Mouse (Mus musculus) cerebellum, adult 9-10 months (tissue): ENCODE measurements at regions not wholly inside any gene's neighbourhood (a gene's known extent, or its start where the extent isn't known, plus 50 kb on each side); places are given as distances from the start of the nearest gene placed in this dataset.
"Not testable (repeated sequence)": the region's sequence is repeated elsewhere in the genome, so short reads cannot be mapped to it uniquely, and the experiment has no call there.

Experiments
- DNase-seq: peaks from one replicate; pipeline ENCODE4 v3.0.0; 2022

DNA sequence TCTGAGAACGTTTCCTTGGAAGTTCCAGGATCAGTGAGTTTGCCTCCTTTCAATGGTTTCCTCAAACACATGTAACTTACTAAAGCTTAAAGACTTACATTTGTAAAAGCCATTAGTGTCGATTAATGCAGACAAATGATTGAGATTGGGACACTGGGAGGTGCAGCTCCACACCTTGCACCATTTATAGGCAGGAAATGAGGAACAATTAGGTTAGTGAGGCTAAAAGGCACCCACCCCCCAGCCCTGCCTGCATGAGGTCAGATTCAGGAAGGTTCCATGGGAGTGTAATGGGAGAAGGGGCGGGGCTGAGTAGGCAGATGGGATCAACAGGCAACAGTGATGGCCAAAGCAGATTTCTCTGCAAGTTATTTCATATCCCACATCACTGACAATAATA, 131.1 kb upstream of the Gm12728 start:
- no peak for DNase-seq

- no peak for DNase-seq
Observed at GRCm38 (mm10) chr4:105676690-105677089, 113.0 kb upstream of the Gm12728 start.

DNA sequence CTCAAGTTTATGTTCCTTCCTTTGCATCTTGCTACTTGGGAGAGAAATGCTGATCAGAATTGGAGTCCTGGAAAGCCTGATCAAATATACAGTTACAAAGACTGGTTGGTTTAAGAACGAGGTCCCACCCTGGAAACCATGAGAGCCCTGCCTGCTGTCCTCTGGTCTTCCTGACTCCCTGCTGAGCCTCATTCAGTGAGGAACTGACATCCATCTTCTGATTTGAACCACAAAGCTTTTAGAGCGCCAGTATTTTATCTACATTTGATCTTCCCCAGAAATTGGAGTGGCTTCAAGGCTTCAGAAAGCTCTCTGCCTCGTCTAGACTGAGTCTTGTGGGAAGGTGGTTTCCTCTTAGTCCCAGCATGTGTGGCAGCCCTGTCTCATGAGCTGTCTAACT, 99.0 kb upstream of the Gm12728 start:
- no peak for DNase-seq

DNA sequence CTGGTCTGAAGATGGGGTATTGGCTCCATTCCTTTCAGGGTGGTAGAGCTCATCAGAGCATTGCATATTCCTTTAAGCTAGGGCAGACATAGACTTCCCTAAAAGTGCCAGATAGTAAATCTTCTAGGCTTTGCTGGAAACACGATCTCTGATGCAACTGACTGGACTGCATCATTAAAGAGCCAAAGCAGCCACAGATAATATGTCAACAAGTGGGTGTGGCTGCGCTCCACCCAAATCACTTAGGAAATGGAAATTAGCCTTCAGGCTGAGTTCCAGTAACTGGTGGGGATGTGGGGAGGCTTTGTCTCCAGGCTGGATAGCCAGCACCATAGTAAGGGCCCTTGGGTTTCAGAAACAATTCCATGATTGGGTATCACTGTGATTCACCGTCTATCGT, 97.3 kb upstream of the Gm12728 start:
- no peak for DNase-seq

DNA sequence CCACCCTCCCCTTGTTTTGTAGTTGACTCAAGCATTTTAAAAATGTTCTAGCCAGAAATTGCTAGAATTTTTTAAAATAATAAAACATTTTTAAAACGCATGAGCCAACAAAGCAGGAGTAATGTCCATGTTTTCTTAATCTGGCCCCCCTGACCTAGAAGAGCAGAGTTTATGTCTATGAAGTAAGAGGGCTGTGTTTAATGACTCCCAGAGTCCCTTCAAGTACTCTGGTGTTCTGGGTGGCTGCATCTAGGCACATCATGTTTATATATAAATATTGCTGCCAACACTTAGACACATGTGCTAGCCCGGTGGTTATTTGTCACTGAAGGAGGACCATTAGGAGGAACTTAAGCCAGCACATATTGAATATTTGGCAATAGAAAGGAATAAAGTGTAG, 93.8 kb upstream of the Gm12728 start:
- no peak for DNase-seq

DNA sequence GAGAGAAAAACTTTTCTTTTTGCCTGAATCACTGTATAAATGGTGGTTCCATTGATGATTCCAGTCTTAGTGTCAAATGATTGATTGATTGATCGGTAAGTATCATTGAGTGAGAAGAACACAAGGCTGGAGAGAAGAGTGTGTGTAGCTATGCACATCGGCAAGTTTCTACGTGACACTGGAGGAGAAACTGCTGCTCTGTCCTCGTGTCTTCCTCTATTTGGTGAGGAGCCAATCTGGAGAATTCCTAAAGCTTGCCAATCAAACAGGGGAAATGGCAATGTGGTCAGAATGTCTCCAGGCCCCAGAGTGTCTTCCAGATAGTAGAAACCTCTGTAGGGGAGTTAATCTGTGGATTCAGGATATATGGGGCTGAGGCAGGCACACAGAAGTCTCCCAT, 92.5 kb upstream of the Gm12728 start:
- DNase-seq, result no peak

- DNase-seq, result no peak
Observed at GRCm38 (mm10) chr4:105702036-105702435, 87.6 kb upstream of the Gm12728 start.

DNA sequence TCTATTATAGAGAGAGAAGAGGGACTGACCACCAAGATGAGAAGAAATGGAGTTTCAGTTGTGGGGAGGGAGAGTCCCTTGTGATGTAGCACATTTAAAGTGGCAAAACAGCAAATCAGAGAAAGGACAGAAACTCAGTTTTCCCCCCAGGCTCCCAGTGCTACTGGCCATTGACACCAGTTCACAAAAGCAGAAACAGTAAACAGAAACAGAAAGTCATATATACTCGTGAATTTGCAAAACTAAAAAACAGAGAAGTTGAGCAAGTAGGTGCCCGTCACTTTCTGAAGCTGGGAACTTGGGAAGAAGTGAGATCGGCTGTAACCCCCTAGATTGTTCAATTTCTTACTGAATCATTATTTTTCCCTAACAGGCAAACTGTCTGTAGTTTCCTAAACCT, 86.3 kb upstream of the Gm12728 start:
- DNase-seq, result no peak

- no peak for DNase-seq
Observed at GRCm38 (mm10) chr4:105704271-105704670, 85.4 kb upstream of the Gm12728 start.

DNA sequence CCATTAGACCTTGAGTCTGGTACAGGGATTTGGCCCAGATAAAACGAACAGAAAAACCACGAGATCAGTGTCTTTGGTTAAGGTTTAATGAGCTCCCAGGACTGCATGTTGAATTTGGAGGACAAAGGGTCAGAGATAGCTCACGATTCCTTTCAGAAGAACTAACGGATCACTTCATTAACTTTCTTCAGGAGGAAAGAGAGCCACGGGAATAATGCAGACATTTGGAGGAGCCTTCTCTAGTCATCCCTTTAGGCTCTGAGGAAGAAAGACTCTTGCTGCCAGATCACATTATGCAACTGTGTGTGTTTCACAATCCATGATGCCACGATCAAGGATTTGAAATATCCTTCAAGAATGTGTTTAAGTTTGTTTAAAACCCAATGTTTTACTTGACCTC, 83.7 kb upstream of the Gm12728 start:
- no peak for DNase-seq

DNA sequence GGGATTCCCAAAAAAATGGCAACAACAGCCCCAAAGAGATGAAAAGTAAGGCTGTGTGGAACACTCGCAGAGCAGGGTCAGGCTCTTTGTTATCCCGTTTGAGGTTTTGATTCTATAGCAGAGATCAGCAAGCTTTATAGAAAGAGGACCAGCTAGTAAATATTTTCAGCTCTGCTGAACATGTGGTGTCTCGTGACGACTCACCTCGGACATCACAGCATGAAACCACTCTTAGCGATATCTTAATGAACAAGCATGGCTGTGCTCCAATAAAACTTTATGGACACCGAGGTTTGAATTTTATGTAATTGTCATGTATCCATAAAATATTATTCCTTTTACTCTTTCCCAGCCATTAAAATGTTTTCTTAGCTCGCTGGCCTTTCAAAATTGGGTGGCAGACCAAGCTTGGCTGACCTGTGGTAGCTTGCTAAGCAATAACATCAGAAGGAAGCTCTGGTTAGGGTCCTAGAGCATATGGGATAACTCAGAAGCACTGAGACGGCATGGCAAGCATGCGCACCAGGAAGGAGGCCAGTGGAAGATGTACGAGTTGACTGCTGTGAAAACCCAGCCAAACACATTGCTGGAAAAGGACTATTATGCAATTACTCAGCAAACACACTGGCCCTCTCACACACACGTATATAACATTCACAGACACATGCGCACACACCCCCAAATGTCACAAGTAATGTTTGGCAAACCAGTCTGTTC, 81.4 kb upstream of the Gm12728 start:
- no peak for DNase-seq

- DNase-seq, result peak; percentile 11
Observed at GRCm38 (mm10) chr4:105713956-105714355, 75.7 kb upstream of the Gm12728 start.

DNA sequence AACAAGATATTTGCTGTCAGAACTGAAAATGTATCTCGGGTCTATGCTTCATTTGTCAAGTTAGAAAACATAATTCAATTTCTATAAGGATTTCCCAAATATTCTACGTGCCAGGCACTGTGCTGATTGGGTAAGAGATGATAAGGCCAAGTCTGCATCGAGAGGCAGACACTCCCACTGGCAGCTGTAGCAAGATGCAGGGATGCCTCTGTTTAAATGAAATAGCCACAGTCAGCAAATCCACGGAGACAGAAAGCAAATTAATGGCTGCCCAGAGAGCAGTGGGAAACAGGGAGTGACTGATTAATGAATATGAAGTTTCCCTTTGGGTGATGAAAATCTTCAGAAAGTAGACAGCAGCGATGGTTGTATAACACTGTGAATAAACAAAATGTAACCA, 71.6 kb upstream of the Gm12728 start:
- DNase-seq, result no peak

GRCm38 (mm10) chr4:105728696-105729095, 61.0 kb upstream of the Gm12728 start:
- DNase-seq, result no peak

DNA sequence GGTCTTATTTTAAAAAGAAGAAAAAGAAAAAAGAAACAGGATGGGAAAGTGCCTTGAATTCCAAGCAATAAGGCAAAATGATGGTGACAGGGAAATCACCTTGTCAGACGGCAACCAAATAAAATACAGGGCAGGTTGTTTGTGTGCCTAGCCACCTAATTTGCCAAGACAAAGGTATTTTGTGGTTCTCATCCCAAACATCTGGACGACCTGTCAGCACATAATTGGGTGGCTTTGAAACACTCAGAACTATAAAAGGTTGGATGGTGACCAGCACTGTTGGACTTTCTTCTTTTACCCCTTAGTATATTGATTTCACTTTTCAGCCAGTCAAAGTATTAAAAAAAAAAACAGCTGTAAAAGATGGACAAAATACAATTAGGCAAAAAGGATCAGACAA, 58.8 kb upstream of the Gm12728 start:
- DNase-seq, result no peak

DNA sequence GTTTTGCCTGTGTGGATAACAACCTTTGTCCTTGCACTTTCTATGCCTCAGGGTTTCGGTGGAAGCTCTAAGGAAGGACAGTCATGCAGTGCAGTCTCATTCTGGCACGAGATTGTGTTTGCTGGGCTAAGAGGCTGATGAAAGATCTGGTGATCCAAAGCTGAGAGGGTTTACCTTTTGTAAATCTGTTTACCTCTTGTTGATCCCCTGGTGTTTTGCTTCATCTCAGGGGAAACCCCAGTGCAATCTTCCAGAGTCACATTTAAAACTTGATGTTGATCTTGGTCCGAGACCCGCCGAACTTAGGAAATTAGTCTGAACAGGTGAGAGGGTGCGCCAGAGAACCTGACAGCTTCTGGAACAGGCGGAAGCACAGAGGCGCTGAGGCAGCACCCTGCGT, 54.6 kb upstream of the Gm12728 start:
- not testable (repeated sequence) for DNase-seq
